Mouse (Mus musculus): ENCODE measurements around the gene Kdm2b. TPM values are rescaled to one million over a fixed set of nuclear protein-coding genes. Genes with fewer than 3 reads are reported as not detected.
A peak's percentile ranks its signal among the peaks of the same experiment; 100 is the strongest.

Gene Kdm2b
- polyA plus RNA-seq, 1 experiment = 10.1 TPM

GRCm38 (mm10) chr5:122822441-122822840, 167.2 kb downstream of the Kdm2b start:
- Histone ChIP-seq H3K4me3 (no peak overlapping the region), H3K36me3 (ENCODE audit: control insufficient read depth, insufficient read depth) (peaks cover 18% of the 10 kb centered on the region), H3K79me2 (ENCODE audit: control insufficient read depth, insufficient read depth) (peaks cover 15% of the 10 kb centered on the region), H3K4me2 (ENCODE audit: low read depth) (no peak overlapping the region), H3K27me3 (ENCODE audit: control insufficient read depth, insufficient read depth, insufficient read length) (no peaks in the 10 kb centered on the region), H3ac (ENCODE audit: control insufficient read depth, insufficient read length) (no peak overlapping the region)
- TF ChIP-seq MYOD1 (IDR thresholded peaks at IDR 0.05; ENCODE audit: control insufficient read depth in 1 of 3, insufficient read length in 2 of 3, low read depth in 2 of 3) = no peak
- no peak for TF ChIP-seq MAX (IDR thresholded peaks at IDR 0.05; ENCODE audit: low read depth)
- TF ChIP-seq POLR2A (IDR thresholded peaks at IDR 0.05; ENCODE audit: insufficient read length, low read depth) = no peak
- no peak for TF ChIP-seq POLR2AphosphoS2 (IDR thresholded peaks at IDR 0.05; ENCODE audit: insufficient read length, low read depth)
- no peak for TF ChIP-seq REST (IDR thresholded peaks at IDR 0.05; ENCODE audit: insufficient read depth, insufficient read length)
- TF ChIP-seq CEBPB (IDR thresholded peaks at IDR 0.05; ENCODE audit: insufficient read depth, poor library complexity, severe bottlenecking) = no peak
- no peak for TF ChIP-seq TCF12 (IDR thresholded peaks at IDR 0.05; ENCODE audit: insufficient read depth, poor library complexity, severe bottlenecking)
- TF ChIP-seq E2F4 (IDR thresholded peaks at IDR 0.05; ENCODE audit: insufficient read depth) = no peak
- no peak for TF ChIP-seq MYOG (IDR thresholded peaks at IDR 0.05; ENCODE audit: control insufficient read depth in 1 of 3, insufficient read depth in 1 of 3, insufficient read length in 2 of 3, low read depth in 2 of 3)
- TF ChIP-seq TCF3 (IDR thresholded peaks at IDR 0.05; ENCODE audit: insufficient read length, low read depth) = no peak
- no peak for TF ChIP-seq SRF (IDR thresholded peaks at IDR 0.05; ENCODE audit: control insufficient read depth, insufficient read length, low read depth)
- TF ChIP-seq USF1 (IDR thresholded peaks at IDR 0.05; ENCODE audit: low read depth) = no peak

GRCm38 (mm10) chr5:122821524-122821885, 168.1 kb downstream of the Kdm2b start:
- H3K27me3 ChIP-seq (ENCODE audit: control insufficient read depth, insufficient read depth, insufficient read length) = no peaks in the 10 kb centered on the region
- H3ac ChIP-seq (ENCODE audit: control insufficient read depth, insufficient read length) = peak overlapping the region; percentile 84
- H3K4me3 ChIP-seq = peak overlapping the region; percentile 48
- peaks cover 25% of the 10 kb centered on the region for H3K36me3 ChIP-seq (ENCODE audit: control insufficient read depth, insufficient read depth)
- peak overlapping the region; percentile 62 for H3K4me2 ChIP-seq (ENCODE audit: low read depth)
- peaks cover 15% of the 10 kb centered on the region for H3K79me2 ChIP-seq (ENCODE audit: control insufficient read depth, insufficient read depth)
- no peak for TF ChIP-seq E2F4 (IDR thresholded peaks at IDR 0.05; ENCODE audit: insufficient read depth)
- TF ChIP-seq TCF12 (IDR thresholded peaks at IDR 0.05; ENCODE audit: insufficient read depth, poor library complexity, severe bottlenecking) = no peak
- TF ChIP-seq POLR2A (IDR thresholded peaks at IDR 0.05; ENCODE audit: insufficient read length, low read depth) = no peak
- TF ChIP-seq CEBPB (IDR thresholded peaks at IDR 0.05; ENCODE audit: insufficient read depth, poor library complexity, severe bottlenecking) = no peak
- no peak for TF ChIP-seq MYOD1 (IDR thresholded peaks at IDR 0.05; ENCODE audit: control insufficient read depth in 1 of 3, insufficient read length in 2 of 3, low read depth in 2 of 3)
- no peak for TF ChIP-seq TCF3 (IDR thresholded peaks at IDR 0.05; ENCODE audit: insufficient read length, low read depth)
- no peak for TF ChIP-seq MAX (IDR thresholded peaks at IDR 0.05; ENCODE audit: low read depth)
- no peak for TF ChIP-seq USF1 (IDR thresholded peaks at IDR 0.05; ENCODE audit: low read depth)
- TF ChIP-seq SRF (IDR thresholded peaks at IDR 0.05; ENCODE audit: control insufficient read depth, insufficient read length, low read depth) = no peak
- no peak for TF ChIP-seq POLR2AphosphoS2 (IDR thresholded peaks at IDR 0.05; ENCODE audit: insufficient read length, low read depth)
- no peak for TF ChIP-seq REST (IDR thresholded peaks at IDR 0.05; ENCODE audit: insufficient read depth, insufficient read length)
- no peak for TF ChIP-seq MYOG (IDR thresholded peaks at IDR 0.05; ENCODE audit: control insufficient read depth in 1 of 3, insufficient read depth in 1 of 3, insufficient read length in 2 of 3, low read depth in 2 of 3)

- peak; percentile 82 for TF ChIP-seq POLR2A (IDR thresholded peaks at IDR 0.05; ENCODE audit: insufficient read length, low read depth)
- TF ChIP-seq TCF3 (IDR thresholded peaks at IDR 0.05; ENCODE audit: insufficient read length, low read depth) = no peak
- peak in 2 of 3 experiments; percentile 11 to 32 for TF ChIP-seq MYOG (IDR thresholded peaks at IDR 0.05; ENCODE audit: control insufficient read depth in 1 of 3, insufficient read depth in 1 of 3, insufficient read length in 2 of 3, low read depth in 2 of 3)
- peak in 2 of 3 experiments; percentile 6 to 41 for TF ChIP-seq MYOD1 (IDR thresholded peaks at IDR 0.05; ENCODE audit: control insufficient read depth in 1 of 3, insufficient read length in 2 of 3, low read depth in 2 of 3)
- no peak for TF ChIP-seq SRF (IDR thresholded peaks at IDR 0.05; ENCODE audit: control insufficient read depth, insufficient read length, low read depth)
- TF ChIP-seq CEBPB (IDR thresholded peaks at IDR 0.05; ENCODE audit: insufficient read depth, poor library complexity, severe bottlenecking) = no peak
- TF ChIP-seq MAX (IDR thresholded peaks at IDR 0.05; ENCODE audit: low read depth) = no peak
- peak; percentile 75 for TF ChIP-seq POLR2AphosphoS2 (IDR thresholded peaks at IDR 0.05; ENCODE audit: insufficient read length, low read depth)
- peak; percentile 44 for TF ChIP-seq E2F4 (IDR thresholded peaks at IDR 0.05; ENCODE audit: insufficient read depth)
- TF ChIP-seq TCF12 (IDR thresholded peaks at IDR 0.05; ENCODE audit: insufficient read depth, poor library complexity, severe bottlenecking) = no peak
- peaks cover 15% of the 10 kb centered on the region for H3K79me2 ChIP-seq (ENCODE audit: control insufficient read depth, insufficient read depth)
- no peaks in the 10 kb centered on the region for H3K27me3 ChIP-seq (ENCODE audit: control insufficient read depth, insufficient read depth, insufficient read length)
- H3K36me3 ChIP-seq (ENCODE audit: control insufficient read depth, insufficient read depth) = peaks cover 28% of the 10 kb centered on the region
- peak within 1 kb of the TSS; percentile 84 for H3ac ChIP-seq (ENCODE audit: control insufficient read depth, insufficient read length)
- peak within 1 kb of the TSS; percentile 63 for H3K4me2 ChIP-seq (ENCODE audit: low read depth)
- peak within 1 kb of the TSS; percentile 48 for H3K4me3 ChIP-seq
These were observed 168.7 kb downstream of the Kdm2b start, which contains the start of gene Anapc5 for GRCm38 (mm10) chr5:122820777-122821523. Anapc5 (minus strand) TSS chr5:122821339.

Other genes starting within 250 kb of the Kdm2b start
- gene Camkk2, start 210.4 kb downstream of the Kdm2b start, polyA plus RNA-seq (2012; fragmentation: generic; extraction: Trizol) = 8.2 TPM
- gene Anapc5, start 168.5 kb downstream of the Kdm2b start, polyA plus RNA-seq (2012; fragmentation: generic; extraction: Trizol) = 197 TPM
- gene Rnf34, start 139.8 kb downstream of the Kdm2b start, polyA plus RNA-seq (2012; fragmentation: generic; extraction: Trizol) = 8.2 TPM
- 36.7 TPM for gene Orai1, start 25.3 kb upstream of the Kdm2b start, polyA plus RNA-seq (2012; fragmentation: generic; extraction: Trizol)
- not detected for gene Morn3, start 57.2 kb upstream of the Kdm2b start, polyA plus RNA-seq (2012; fragmentation: generic; extraction: Trizol)
- 41.3 TPM for gene Tmem120b, start 78.6 kb upstream of the Kdm2b start, polyA plus RNA-seq (2012; fragmentation: generic; extraction: Trizol)
- gene Rhof, start 142.9 kb upstream of the Kdm2b start, polyA plus RNA-seq (2012; fragmentation: generic; extraction: Trizol) = 1.6 TPM
- gene Setd1b, start 152.4 kb upstream of the Kdm2b start, polyA plus RNA-seq (2012; fragmentation: generic; extraction: Trizol) = 5.4 TPM
- 30.6 TPM for gene Psmd9, start 179.6 kb upstream of the Kdm2b start, polyA plus RNA-seq (2012; fragmentation: generic; extraction: Trizol)
- gene Hpd, start 192.9 kb upstream of the Kdm2b start, polyA plus RNA-seq (2012; fragmentation: generic; extraction: Trizol) = not detected